Mouse (Mus musculus) CH12.LX (cell line): ENCODE results near the gene Sphk2. TPM values are rescaled to one million over a fixed set of nuclear protein-coding genes. Genes with fewer than 3 reads are reported as not detected.

ENCODE experiments used
- DNase-seq: peaks from one replicate; pipeline ENCODE4 v3.0.0-alpha.2; 2013; ENCODE audit errors: extremely low read depth
- H3K27ac ChIP-seq: 2 replicates; pipeline ENCODE4 v1.5.1; 2012; ENCODE audit warnings: low read depth, mild to moderate bottlenecking, control low read depth, moderate library complexity; ENCODE audit not compliant: insufficient read depth
- H3K27me3 ChIP-seq: replicated peaks from 2 replicates; pipeline ENCODE3; 2012; ENCODE audit warnings: inconsistent platforms
- H3K36me3 ChIP-seq, 2 experiments: replicated peaks in 1 of 2; 2 replicates each; pipeline versions ENCODE3 to v1.6.1; 2012; ENCODE audit warnings: inconsistent platforms in 1 of 2, low read length in 1 of 2, mild to moderate bottlenecking in 1 of 2, mixed read lengths in 1 of 2, moderate library complexity in 1 of 2; ENCODE audit not compliant: control insufficient read depth in 1 of 2, insufficient read depth in 1 of 2
- H3K4me1 ChIP-seq, 2 experiments: 2 replicates each; pipeline ENCODE4 v1.6.1; 2012; ENCODE audit warnings: inconsistent platforms in 1 of 2, moderate library complexity in 1 of 2; ENCODE audit not compliant: insufficient read depth in 2 of 2, control insufficient read depth in 1 of 2
- H3K4me2 ChIP-seq: 2 replicates; pipeline ENCODE4 v1.6.1; 2012; ENCODE audit warnings: low read depth, mild to moderate bottlenecking, control low read depth; ENCODE audit not compliant: poor library complexity, insufficient read depth, severe bottlenecking
- H3K4me3 ChIP-seq, 3 experiments: fragments of 150-350 bp in 1 of 3; sonication (generic) in 1 of 3; replicated peaks in 1 of 3; 2 replicates each; pipeline versions ENCODE3 to v1.5.1; 2011 to 2012; ENCODE audit warnings: low read depth in 2 of 3, low read length in 2 of 3, mild to moderate bottlenecking in 2 of 3, moderate library complexity in 2 of 3, control low read depth in 1 of 3, improper control_type of control experiment in 1 of 3, inconsistent platforms in 1 of 3, mixed read lengths in 1 of 3; ENCODE audit not compliant: poor library complexity in 1 of 3
- H3K79me2 ChIP-seq: replicated peaks from 2 replicates; pipeline ENCODE4 v1.6.1; 2012; ENCODE audit warnings: mild to moderate bottlenecking, moderate library complexity; ENCODE audit not compliant: control insufficient read depth, poor library complexity, insufficient read depth, severe bottlenecking; ENCODE audit errors: extremely low read depth
- H3K9ac ChIP-seq: 2 replicates; pipeline ENCODE4 v1.6.1; 2012; ENCODE audit warnings: low read depth, mild to moderate bottlenecking, control low read depth, moderate library complexity; ENCODE audit not compliant: insufficient read depth
- H3K9me3 ChIP-seq: replicated peaks from 2 replicates; pipeline ENCODE3; 2012; ENCODE audit warnings: low read length, inconsistent platforms, mixed read lengths
- CHD1 ChIP-seq: IDR thresholded peaks from 2 replicates; pipeline ENCODE4 v1.6.1; 2012; ENCODE audit warnings: low read depth, low read length, improper control_type of control experiment, inconsistent platforms
- EP300 ChIP-seq: IDR thresholded peaks from 2 replicates; pipeline ENCODE4 v1.6.1; 2011; ENCODE audit warnings: low read length, improper control_type of control experiment
- JUND ChIP-seq: conservative IDR thresholded peaks from 2 replicates; pipeline ENCODE4 v1.6.1; 2011; ENCODE audit warnings: low read depth, low read length, improper control_type of control experiment
- MAX ChIP-seq: IDR thresholded peaks from 2 replicates; pipeline ENCODE4 v1.6.1; 2011; ENCODE audit warnings: low read length, improper control_type of control experiment
- MAZ ChIP-seq: IDR thresholded peaks from 2 replicates; pipeline ENCODE4 v1.6.1; 2012; ENCODE audit warnings: low read depth, mild to moderate bottlenecking, inconsistent platforms, low read length, improper control_type of control experiment, moderate library complexity
- MXI1 ChIP-seq: IDR thresholded peaks from 2 replicates; pipeline ENCODE4 v1.6.1; 2011; ENCODE audit warnings: mild to moderate bottlenecking, low read depth, low read length, improper control_type of control experiment
- POLR2AphosphoS2 ChIP-seq: IDR thresholded peaks from 2 replicates; pipeline ENCODE4 v1.6.1; 2011; ENCODE audit warnings: low read depth, low read length, improper control_type of control experiment
- SIN3A ChIP-seq: IDR thresholded peaks from 2 replicates; pipeline ENCODE4 v1.6.1; 2012; ENCODE audit warnings: low read length, improper control_type of control experiment, inconsistent platforms
- UBTF ChIP-seq: IDR thresholded peaks from 2 replicates; pipeline ENCODE4 v1.6.1; 2012; ENCODE audit warnings: low read depth, mild to moderate bottlenecking, inconsistent platforms, low read length, improper control_type of control experiment, moderate library complexity
- dilution Hi-C: fragments of 300-500 bp; cut with MboI; formaldehyde crosslinking; loops from 2 replicates; pipeline ENCODE4 v1.14.3; 2020; ENCODE audit warnings: low sequenced_read_pairs; ENCODE audit not compliant: extremely low pct_unique_long_range_greater_than_20kb, extremely low pct_ligation_motif_present
- in situ Hi-C: fragments of 300-500 bp; cut with MboI; formaldehyde crosslinking; loops from 3 replicates; pipeline ENCODE4 v1.14.3; 2019; ENCODE audit warnings: low sequenced_read_pairs, low pct_ligation_motif_present, low pct_unique_long_range_greater_than_20kb, mixed read lengths
- polyA plus RNA-seq: library from polyadenylated mRNA; unstranded; fragments of >175 nt; gene quantifications from 2 replicates; pipeline ENCODE4 v1.2.1, GENCODE M21; 2012; ENCODE audit warnings: low read depth; ENCODE audit not compliant: insufficient read length
- total RNA-seq, 2 experiments: library from RNA; depleted of rRNA; stranded (reverse); fragments of 300-350 nt in 1 of 2; fragments of >200 nt in 1 of 2; gene quantifications; 2 replicates each; pipeline ENCODE4 v1.2.3; 2012 to 2014

The Sphk2 gene
- total and polyA plus RNA-seq, 3 experiments, result 9.4 to 22.4 (median 16.6) TPM

DNA sequence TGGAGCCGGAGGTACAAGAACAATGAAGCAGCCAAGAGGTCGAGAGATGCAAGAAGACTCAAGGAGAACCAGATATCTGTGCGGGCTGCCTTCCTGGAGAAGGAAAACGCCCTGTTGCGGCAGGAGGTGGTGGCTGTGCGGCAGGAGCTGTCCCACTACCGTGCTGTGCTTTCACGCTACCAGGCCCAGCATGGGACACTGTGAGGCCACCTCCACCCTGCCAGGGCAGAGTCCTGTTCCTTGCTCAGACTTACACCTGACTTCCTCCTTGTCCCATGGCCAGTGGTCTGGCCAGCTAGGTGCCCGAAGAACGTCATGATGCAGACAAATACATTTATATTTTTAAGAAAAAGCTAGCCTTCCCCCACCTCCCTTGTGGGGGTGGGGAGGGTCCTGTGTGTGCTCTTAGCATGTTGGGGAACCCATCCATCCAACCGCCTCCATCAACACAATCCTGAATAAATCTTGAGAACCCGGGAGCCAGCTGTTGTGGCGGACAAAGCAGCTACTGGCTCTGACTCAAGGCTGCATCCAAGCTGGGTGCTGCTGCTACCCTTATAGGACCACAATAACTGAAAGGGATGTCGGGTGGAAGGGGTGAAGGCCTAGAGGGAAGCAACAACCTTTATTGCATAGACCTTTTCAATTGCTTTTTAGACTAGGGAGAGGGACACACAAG lies 8.0 kb downstream of the Sphk2 start:
- H3K9me3 ChIP-seq, result no peaks in the 10 kb centered on the region
- no peak overlapping the region for H3K4me3 ChIP-seq
- H3K27me3 ChIP-seq, result no peaks in the 10 kb centered on the region
- peaks cover 11% of the 10 kb centered on the region for H3K79me2 ChIP-seq
- H3K4me1 ChIP-seq, result peaks cover 0 to 41% of the 10 kb centered on the region in 2 experiments; a peak in 2 of 4 replicates
- no peak for DNase-seq
- dilution Hi-C loops (no loop called here), in situ Hi-C loops (no loop called here)
- H3K9ac ChIP-seq, result no peak overlapping the region
- H3K36me3 ChIP-seq, result peaks cover 35 to 55% of the 10 kb centered on the region in 2 experiments
- H3K27ac ChIP-seq, result no peak overlapping the region
- TF ChIP-seq POLR2AphosphoS2, result peak; percentile 21; the same call in 1 of the 2 replicates
- TF ChIP-seq CHD1, result no peak
- no peak overlapping the region for H3K4me2 ChIP-seq

DNA sequence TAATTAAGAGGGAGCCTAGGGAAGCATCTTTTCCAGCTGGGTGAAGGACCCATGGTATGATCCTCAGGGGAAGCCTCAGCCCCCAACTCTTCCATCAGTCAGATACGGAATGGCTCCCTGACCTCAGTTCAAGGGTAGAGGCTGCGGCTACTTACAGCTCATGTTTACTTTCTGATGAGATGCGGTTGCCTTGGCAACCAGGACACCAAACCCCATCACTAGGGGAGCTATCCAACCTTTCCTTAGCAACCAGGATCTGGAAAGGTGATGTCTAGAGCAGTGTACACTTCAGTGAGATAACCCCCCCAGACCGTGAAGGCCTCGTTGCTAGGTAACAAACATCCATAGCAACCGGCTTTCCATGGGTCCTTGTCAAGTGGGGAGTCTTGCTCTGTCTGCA lies 8.8 kb downstream of the Sphk2 start:
- H3K9ac ChIP-seq, result no peak overlapping the region
- no peak overlapping the region for H3K4me3 ChIP-seq
- H3K79me2 ChIP-seq, result peaks cover 3% of the 10 kb centered on the region
- dilution Hi-C loops (no loop called here), in situ Hi-C loops (no loop called here)
- H3K36me3 ChIP-seq, result peaks cover 35 to 53% of the 10 kb centered on the region in 2 experiments
- H3K27me3 ChIP-seq, result no peaks in the 10 kb centered on the region
- TF ChIP-seq SIN3A, result 0 out of 2 replicates have a peak, but pooled peaks have one; percentile 5
- TF ChIP-seq MXI1, result 0 out of 2 replicates have a peak, but pooled peaks have one; percentile 16
- TF ChIP-seq MAZ, result no peak
- no peak for TF ChIP-seq EP300
- peaks cover 0 to 35% of the 10 kb centered on the region in 2 experiments; a peak in 2 of 4 replicates for H3K4me1 ChIP-seq
- H3K4me2 ChIP-seq, result peak overlapping the region; percentile 91; the same call in 1 of the 2 replicates
- H3K27ac ChIP-seq, result no peak overlapping the region
- DNase-seq, result no peak
- no peaks in the 10 kb centered on the region for H3K9me3 ChIP-seq

DNA sequence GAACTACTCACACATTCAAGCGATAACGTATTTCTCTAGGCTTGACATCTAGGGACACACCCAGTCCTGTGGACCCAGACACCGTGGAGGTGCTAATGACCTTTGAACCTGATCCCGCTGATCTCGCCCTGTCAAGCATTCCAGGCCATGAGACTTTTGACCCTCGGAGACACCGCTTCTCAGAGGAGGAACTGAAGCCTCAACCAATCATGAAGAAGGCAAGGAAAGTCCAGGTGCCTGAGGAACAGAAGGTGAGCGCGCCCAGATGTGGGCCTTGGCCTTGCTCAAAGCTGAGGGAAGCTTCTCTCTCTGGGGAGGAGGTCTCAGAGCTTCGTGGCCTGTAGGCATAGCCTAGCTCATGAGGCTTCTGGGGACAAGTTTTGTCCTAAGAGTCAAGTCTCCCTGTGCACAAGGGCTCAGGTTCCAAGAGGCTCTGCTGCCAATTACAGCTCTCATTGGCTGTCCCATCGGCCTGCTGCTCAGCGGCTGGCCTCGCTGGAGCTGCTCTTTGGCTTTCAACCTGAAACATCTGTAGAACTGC lies 9.5 kb downstream of the Sphk2 start:
- Histone ChIP-seq H3K4me2 (peak overlapping the region; percentile 91), H3K9me3 (no peaks in the 10 kb centered on the region), H3K27me3 (no peaks in the 10 kb centered on the region), H3K4me3 (peak overlapping the region; percentile 17 to 77 (median 53)), H3K36me3 (peaks cover 31 to 46% of the 10 kb centered on the region in 2 experiments), H3K27ac (peak overlapping the region; percentile 87), H3K4me1 (peaks cover 0 to 38% of the 10 kb centered on the region in 2 experiments; a peak in 2 of 4 replicates), H3K79me2 (no peaks in the 10 kb centered on the region), H3K9ac (peak overlapping the region; percentile 50)
- no peak for DNase-seq
- dilution Hi-C loops, result no loop called here
- TF ChIP-seq EP300, result no peak
- TF ChIP-seq UBTF, result 0 out of 2 replicates have a peak, but pooled peaks have one; percentile 26
- 0 out of 2 replicates have a peak, but pooled peaks have one; percentile 4 for TF ChIP-seq JUND
- no peak for TF ChIP-seq MAX
- in situ Hi-C loops, result no loop called here
